Mouse (Mus musculus) embryonic facial prominence, embryonic 15.5 days (tissue): Measurements from ENCODE around the gene Dus2. TPM values are rescaled to one million over a fixed set of nuclear protein-coding genes. Genes with fewer than 3 reads are reported as not detected.
A peak's percentile ranks its signal among the peaks of the same experiment; 100 is the strongest.

Source experiments
- ATAC-seq: fragments of 200-750 bp; cut with Nextera tagmentation; 2 replicates; pipeline ENCODE4 v1.8.0; 2017; ENCODE audit warnings: low read depth, moderate TSS enrichment; ENCODE audit not compliant: insufficient number of reproducible peaks, low FRiP score, low TSS enrichment
- H3K27ac ChIP-seq: fragments of 300-500 bp; sonication (generic); replicated peaks from 2 replicates; pipeline ENCODE4 v1.5.1; 2015; ENCODE audit warnings: mild to moderate bottlenecking, inconsistent platforms
- H3K27me3 ChIP-seq: fragments of 300-500 bp; sonication (generic); 2 replicates; pipeline ENCODE4 v1.6.1; 2015; ENCODE audit warnings: inconsistent platforms
- H3K36me3 ChIP-seq: fragments of 300-500 bp; sonication (generic); 2 replicates; pipeline ENCODE4 v1.6.1; 2015; ENCODE audit warnings: mild to moderate bottlenecking, inconsistent platforms
- H3K4me1 ChIP-seq: fragments of 300-500 bp; sonication (generic); 2 replicates; pipeline ENCODE4 v1.6.1; 2015; ENCODE audit warnings: inconsistent platforms
- H3K4me2 ChIP-seq: fragments of 300-500 bp; sonication (generic); replicated peaks from 2 replicates; pipeline ENCODE4 v1.6.1; 2015; ENCODE audit warnings: mild to moderate bottlenecking, inconsistent platforms
- H3K4me3 ChIP-seq: fragments of 300-500 bp; sonication (generic); replicated peaks from 2 replicates; pipeline ENCODE4 v1.5.1; 2015; ENCODE audit warnings: mild to moderate bottlenecking, inconsistent platforms
- H3K9ac ChIP-seq: fragments of 300-500 bp; sonication (generic); 2 replicates; pipeline ENCODE4 v1.6.1; 2015; ENCODE audit warnings: inconsistent platforms
- H3K9me3 ChIP-seq: fragments of 300-500 bp; sonication (generic); replicated peaks from 2 replicates; pipeline ENCODE4 v1.6.1; 2016; ENCODE audit warnings: inconsistent platforms
- WGBS: fragments of 180-500 bp; shearing (Covaris S2); methylation state at CpG from one replicate; pipeline ENCODE4 v1.1.7; 2015; 5-methylcytosine and 5-hydroxymethylcytosine counted together
- polyA plus RNA-seq: library from polyadenylated mRNA; unstranded; fragments of >200 nt; fragmentation: Nextera tagmentation; extraction: Ambion mirVana; gene quantifications from 2 replicates; pipeline ENCODE4 v1.2.1, GENCODE M21; 2015

The Dus2 gene
- polyA plus RNA-seq, 1 experiment from 2014 or later, result 26.0 TPM

DNA sequence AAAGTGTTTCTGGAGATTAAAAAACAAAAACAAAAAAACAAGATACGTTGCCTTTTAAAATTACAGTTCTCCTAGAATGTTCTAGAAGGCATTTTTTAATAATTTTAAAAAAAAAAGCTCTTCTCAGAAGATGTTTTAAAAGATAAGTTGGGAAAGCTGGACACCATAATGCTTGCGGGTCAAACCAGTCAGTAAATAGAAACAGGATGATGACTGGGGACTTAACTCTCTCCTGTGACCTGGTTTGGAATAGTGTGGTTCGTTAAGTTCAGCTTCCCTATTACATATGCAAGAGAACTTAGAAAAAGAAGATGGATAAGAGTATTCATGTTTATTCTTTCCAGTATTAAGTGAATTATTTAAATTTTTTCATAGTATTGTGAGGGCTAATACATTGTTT, 69.4 kb downstream of the Dus2 start:
- Histone ChIP-seq H3K4me3 (peak overlapping the region; percentile 88), H3K9ac (peak overlapping the region; percentile 81; the same call in 1 of the 2 replicates), H3K4me1 (peaks cover 22% of the 10 kb centered on the region), H3K27ac (peak overlapping the region; percentile 98; the same call in 1 of the 2 replicates), H3K27me3 (no peaks in the 10 kb centered on the region), H3K9me3 (no peaks in the 10 kb centered on the region), H3K36me3 (no peaks in the 10 kb centered on the region), H3K4me2 (peak overlapping the region; percentile 71)
- 5% methylated on average over 3 of the region's 3 CpGs for WGBS
- ATAC-seq, result no peak

DNA sequence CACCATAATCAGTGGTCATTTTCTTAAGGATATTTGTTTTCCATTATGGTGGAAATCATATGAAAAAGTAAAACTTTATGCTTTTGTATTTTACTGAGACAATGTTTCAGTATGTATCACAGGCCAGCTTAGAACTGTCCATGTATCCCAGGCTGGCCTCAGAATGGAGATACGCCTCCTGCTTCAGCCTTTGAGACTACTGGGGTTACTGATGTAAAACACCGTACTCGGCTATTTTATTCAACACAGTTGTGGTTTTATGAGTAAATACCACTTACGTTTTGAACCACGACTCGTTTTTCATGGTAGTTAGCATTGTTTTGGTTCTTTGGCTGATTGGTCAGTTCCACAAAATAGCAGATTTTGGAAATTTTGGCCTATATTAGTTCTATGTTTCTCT, 70.5 kb downstream of the Dus2 start:
- no peak overlapping the region for H3K9ac ChIP-seq
- no peak overlapping the region for H3K27ac ChIP-seq
- H3K4me2 ChIP-seq, result peak overlapping the region; percentile 71; the same call in 1 of the 2 replicates
- H3K4me1 ChIP-seq, result peaks cover 22% of the 10 kb centered on the region
- H3K9me3 ChIP-seq, result no peaks in the 10 kb centered on the region
- H3K36me3 ChIP-seq, result no peaks in the 10 kb centered on the region
- 51% methylated on average over 6 of the region's 6 CpGs for WGBS
- ATAC-seq, result no peak
- H3K27me3 ChIP-seq, result no peaks in the 10 kb centered on the region
- peak overlapping the region; percentile 88 for H3K4me3 ChIP-seq

- Histone ChIP-seq H3K27me3 (no peaks in the 10 kb centered on the region), H3K4me1 (peaks cover 21% of the 10 kb centered on the region), H3K9ac (no peak overlapping the region), H3K36me3 (no peaks in the 10 kb centered on the region), H3K9me3 (no peaks in the 10 kb centered on the region), H3K4me2 (no peak overlapping the region), H3K4me3 (no peak overlapping the region), H3K27ac (no peak overlapping the region)
- no peak for ATAC-seq
- 93% methylated on average over 7 of the region's 7 CpGs for WGBS
Measured at GRCm38 (mm10) chr8:106063046-106063445, 71.9 kb downstream of the Dus2 start.

DNA sequence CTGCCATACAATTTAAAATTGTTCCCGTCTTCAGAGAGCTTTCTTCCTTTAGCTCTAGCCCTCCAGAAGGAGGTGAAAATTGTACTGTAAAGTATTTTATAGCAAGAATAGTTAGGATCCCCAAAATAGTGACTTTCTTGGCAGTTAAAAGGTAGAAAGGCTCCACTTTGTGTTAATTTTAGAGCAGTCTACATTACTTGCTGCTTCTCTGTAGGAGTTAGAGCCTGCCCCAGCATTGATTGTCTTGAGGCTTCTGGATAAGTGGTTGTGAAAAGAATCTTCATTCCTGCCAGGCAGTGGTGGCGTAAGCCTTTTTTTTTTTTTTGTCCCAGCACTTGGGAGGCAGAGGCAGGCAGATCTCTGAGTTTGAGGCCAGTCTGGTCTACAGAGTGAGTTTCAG, 75.6 kb downstream of the Dus2 start:
- H3K4me3 ChIP-seq, result no peak overlapping the region
- H3K4me2 ChIP-seq, result no peak overlapping the region
- H3K27ac ChIP-seq, result no peak overlapping the region
- WGBS, result 91% methylated on average over 2 of the region's 2 CpGs
- ATAC-seq, result no peak
- H3K9ac ChIP-seq, result no peak overlapping the region
- no peaks in the 10 kb centered on the region for H3K36me3 ChIP-seq
- H3K27me3 ChIP-seq, result no peaks in the 10 kb centered on the region
- peaks cover 3% of the 10 kb centered on the region for H3K4me1 ChIP-seq
- no peaks in the 10 kb centered on the region for H3K9me3 ChIP-seq

GRCm38 (mm10) chr8:106069565-106069964, 78.4 kb downstream of the Dus2 start:
- H3K4me1 ChIP-seq, result 0 out of 2 replicates have a peak, but pooled peaks cover under 1% of the 10 kb centered on the region
- H3K27ac ChIP-seq, result no peak overlapping the region
- no peaks in the 10 kb centered on the region for H3K9me3 ChIP-seq
- no peak overlapping the region for H3K4me3 ChIP-seq
- no peak overlapping the region for H3K4me2 ChIP-seq
- no peak for ATAC-seq
- H3K36me3 ChIP-seq, result no peaks in the 10 kb centered on the region
- WGBS, result 24% methylated on average over 1 of the region's 1 CpGs
- H3K9ac ChIP-seq, result no peak overlapping the region
- no peaks in the 10 kb centered on the region for H3K27me3 ChIP-seq

- Histone ChIP-seq H3K9ac (no peak overlapping the region), H3K27me3 (no peaks in the 10 kb centered on the region), H3K4me1 (0 out of 2 replicates have a peak, but pooled peaks cover 2% of the 10 kb centered on the region), H3K9me3 (no peaks in the 10 kb centered on the region), H3K36me3 (no peaks in the 10 kb centered on the region), H3K27ac (no peak overlapping the region), H3K4me2 (no peak overlapping the region), H3K4me3 (no peak overlapping the region)
- ATAC-seq, result no peak
Measured at GRCm38 (mm10) chr8:106072113-106072512, 81.0 kb downstream of the Dus2 start.

- Histone ChIP-seq H3K4me2 (no peak overlapping the region), H3K36me3 (peaks cover 7% of the 10 kb centered on the region), H3K27ac (no peak overlapping the region), H3K27me3 (no peaks in the 10 kb centered on the region), H3K9me3 (no peaks in the 10 kb centered on the region), H3K4me1 (0 out of 2 replicates have a peak, but pooled peaks cover 2% of the 10 kb centered on the region), H3K9ac (no peak overlapping the region), H3K4me3 (no peak overlapping the region)
- no peak for ATAC-seq
Measured at GRCm38 (mm10) chr8:106074236-106074635, 83.1 kb downstream of the Dus2 start.

DNA sequence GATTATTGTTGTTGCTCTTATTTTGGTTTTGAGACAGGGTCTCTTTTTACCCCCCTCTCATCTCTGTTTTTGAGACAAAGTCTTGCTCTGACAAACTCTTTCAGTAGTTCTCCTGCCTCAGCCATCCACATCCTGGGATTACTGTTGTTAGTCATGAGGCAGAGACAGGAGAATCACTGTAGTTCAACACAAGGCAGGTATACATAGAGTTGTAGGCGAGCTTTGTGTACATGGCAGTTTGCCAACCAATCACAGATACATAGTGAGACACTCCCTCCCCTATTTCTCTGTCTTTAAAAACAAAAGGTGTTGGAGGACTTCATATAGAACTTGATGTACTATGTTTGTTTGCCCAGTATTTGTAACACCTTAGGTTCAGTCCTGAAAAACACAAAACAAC, 83.5 kb downstream of the Dus2 start:
- 67% methylated on average over 1 of the region's 1 CpGs for WGBS
- Histone ChIP-seq H3K4me3 (no peak overlapping the region), H3K9ac (no peak overlapping the region), H3K27me3 (no peaks in the 10 kb centered on the region), H3K36me3 (peaks cover 10% of the 10 kb centered on the region), H3K4me2 (no peak overlapping the region), H3K9me3 (no peaks in the 10 kb centered on the region), H3K27ac (no peak overlapping the region), H3K4me1 (0 out of 2 replicates have a peak, but pooled peaks cover 2% of the 10 kb centered on the region)
- ATAC-seq, result no peak

DNA sequence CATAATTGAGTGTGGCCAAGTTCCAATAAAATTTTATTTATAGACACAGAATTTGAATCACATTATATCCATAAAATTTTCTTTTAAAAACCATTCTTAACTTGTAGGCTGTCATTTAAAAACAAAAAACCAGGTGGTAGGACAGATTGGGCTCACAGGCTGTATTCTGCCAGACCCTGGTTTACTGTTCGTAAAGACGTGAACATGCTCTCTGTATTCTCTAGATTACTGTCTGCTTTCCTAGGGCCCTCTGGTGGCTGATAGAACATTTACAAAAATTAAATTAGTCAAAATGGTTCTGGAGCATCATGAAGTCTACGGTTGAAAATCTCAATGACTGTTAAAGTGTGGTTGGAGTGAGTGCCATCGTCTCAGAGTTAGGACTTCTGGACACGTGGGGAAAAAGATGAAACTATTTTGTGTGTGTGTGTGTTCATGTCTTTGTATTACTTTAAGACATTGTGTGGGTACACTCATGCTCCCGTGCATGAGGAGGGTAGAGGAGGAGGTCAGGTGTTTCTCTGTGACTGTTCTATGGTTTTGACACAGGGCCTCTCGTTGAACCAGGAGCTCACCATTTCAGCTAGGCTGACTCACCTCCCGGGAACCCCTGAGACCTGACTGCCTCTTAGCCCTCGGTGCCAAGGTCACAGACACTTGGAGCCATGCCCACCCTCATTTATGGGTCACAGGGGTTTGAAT, 84.2 kb downstream of the Dus2 start:
- 0 out of 2 replicates have a peak, but pooled peaks cover 2% of the 10 kb centered on the region for H3K4me1 ChIP-seq
- H3K27ac ChIP-seq, result no peak overlapping the region
- no peak for ATAC-seq
- H3K4me2 ChIP-seq, result no peak overlapping the region
- H3K4me3 ChIP-seq, result no peak overlapping the region
- no peaks in the 10 kb centered on the region for H3K27me3 ChIP-seq
- peaks cover 11% of the 10 kb centered on the region for H3K36me3 ChIP-seq
- no peak overlapping the region for H3K9ac ChIP-seq
- 76% methylated on average over 9 of the region's 9 CpGs for WGBS
- H3K9me3 ChIP-seq, result no peaks in the 10 kb centered on the region

GRCm38 (mm10) chr8:106075863-106076174, 84.7 kb downstream of the Dus2 start:
- Histone ChIP-seq H3K27me3 (no peaks in the 10 kb centered on the region), H3K4me2 (no peak overlapping the region), H3K9me3 (no peaks in the 10 kb centered on the region), H3K4me3 (no peak overlapping the region), H3K27ac (no peak overlapping the region), H3K9ac (no peak overlapping the region), H3K36me3 (peaks cover 16% of the 10 kb centered on the region), H3K4me1 (0 out of 2 replicates have a peak, but pooled peaks cover 2% of the 10 kb centered on the region)
- no peak for ATAC-seq
- 94% methylated on average over 5 of the region's 5 CpGs for WGBS

- no peak overlapping the region for H3K27ac ChIP-seq
- no peak for ATAC-seq
- 0 out of 2 replicates have a peak, but pooled peaks cover 2% of the 10 kb centered on the region for H3K4me1 ChIP-seq
- no peaks in the 10 kb centered on the region for H3K27me3 ChIP-seq
- no peak overlapping the region for H3K9ac ChIP-seq
- WGBS, result 63% methylated on average over 5 of the region's 5 CpGs
- no peaks in the 10 kb centered on the region for H3K9me3 ChIP-seq
- H3K36me3 ChIP-seq, result peaks cover 17% of the 10 kb centered on the region
- no peak overlapping the region for H3K4me2 ChIP-seq
- no peak overlapping the region for H3K4me3 ChIP-seq
Measured at GRCm38 (mm10) chr8:106076612-106077011, 85.5 kb downstream of the Dus2 start.

DNA sequence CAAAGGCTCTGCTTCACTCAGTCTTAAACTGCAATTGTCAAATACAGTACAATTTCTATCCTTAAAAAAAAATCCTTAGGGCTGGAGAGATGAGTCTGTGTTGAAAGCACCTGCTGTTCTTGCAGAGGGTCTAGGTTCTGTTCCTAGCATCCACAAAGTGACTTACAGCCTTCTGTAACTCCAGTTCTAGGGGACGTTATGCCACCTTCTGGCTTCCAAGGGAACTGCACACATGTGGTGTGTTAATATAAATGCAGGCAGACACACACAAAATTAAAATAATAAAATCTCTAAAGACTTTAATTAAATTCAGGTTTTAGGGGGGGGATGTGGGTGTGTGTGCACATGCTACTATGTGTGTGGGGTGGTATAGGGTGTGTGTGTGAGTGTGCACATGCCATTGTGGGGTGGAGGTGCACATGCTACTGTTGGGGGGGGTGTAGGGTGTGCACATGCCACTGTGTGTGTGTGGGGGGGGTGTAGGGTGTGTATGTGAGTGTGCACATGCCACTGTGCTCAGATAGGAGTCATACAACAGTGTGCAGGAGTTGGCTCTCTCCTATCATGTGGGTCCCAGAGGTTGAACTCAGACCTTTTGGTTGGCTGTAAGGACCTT, 86.4 kb downstream of the Dus2 start:
- Histone ChIP-seq H3K9ac (no peak overlapping the region), H3K4me1 (0 out of 2 replicates have a peak, but pooled peaks cover 2% of the 10 kb centered on the region), H3K36me3 (peaks cover 19% of the 10 kb centered on the region), H3K4me2 (no peak overlapping the region), H3K9me3 (no peaks in the 10 kb centered on the region), H3K27me3 (no peaks in the 10 kb centered on the region), H3K27ac (no peak overlapping the region), H3K4me3 (no peak overlapping the region)
- 93% methylated on average over 1 of the region's 1 CpGs for WGBS
- ATAC-seq, result no peak
